Mouse (Mus musculus) megakaryocyte, embryonic 14.5 days (primary cell): ENCODE measurements around the gene Cntnap2.

Source experiments
- FLI1 ChIP-seq: IDR thresholded peaks from 2 replicates; pipeline ENCODE4 v1.6.1; 2012; ENCODE audit warnings: low read length, inconsistent platforms, mixed read lengths
- GATA1 ChIP-seq: IDR thresholded peaks from 3 replicates; pipeline ENCODE4 v1.6.1; 2012; ENCODE audit warnings: mixed read lengths, low read length, inconsistent platforms, borderline replicate concordance

- no peak for TF ChIP-seq FLI1
- TF ChIP-seq GATA1, result no peak
Measured at GRCm38 (mm10) chr6:47241379-47241778, 2182.2 kb downstream of the Cntnap2 start.
